Mouse (Mus musculus): Measurements from ENCODE around the gene Stub1.

Gene Stub1

GRCm38 (mm10) chr17:25818851-25819780, 14.1 kb downstream of the Stub1 start:
- no peak for DNase-seq

GRCm38 (mm10) chr17:25817662-25818061, 15.5 kb downstream of the Stub1 start:
- DNase-seq = no peak

GRCm38 (mm10) chr17:25813471-25813870, 19.7 kb downstream of the Stub1 start:
- DNase-seq = peak; percentile 72 to 73

GRCm38 (mm10) chr17:25810890-25811289, 22.3 kb downstream of the Stub1 start:
- DNase-seq = peak in 1 of 2 experiments; percentile 24

- DNase-seq = peak; percentile 82 to 84
These were observed 23.4 kb downstream of the Stub1 start for GRCm38 (mm10) chr17:25809606-25810340.

- DNase-seq = peak; percentile 96 to 97
These were observed 24.2 kb downstream of the Stub1 start, which contains the start of gene Fbxl16 for GRCm38 (mm10) chr17:25808789-25809605. Gene Fbxl16, plus strand, starts transcription at chr17:25809085.

GRCm38 (mm10) chr17:25808028-25808427, 25.2 kb downstream of the Stub1 start:
- peak in 1 of 2 experiments; percentile 26 for DNase-seq

GRCm38 (mm10) chr17:25807452-25807851, 25.8 kb downstream of the Stub1 start:
- peak in 1 of 2 experiments; percentile 38 for DNase-seq

- DNase-seq = no peak
These were observed 26.7 kb downstream of the Stub1 start for GRCm38 (mm10) chr17:25806507-25806906.

GRCm38 (mm10) chr17:25802825-25803517, 30.2 kb downstream of the Stub1 start:
- peak; percentile 80 to 81 for DNase-seq

GRCm38 (mm10) chr17:25801029-25801428, 32.2 kb downstream of the Stub1 start:
- peak; percentile 82 to 85 for DNase-seq

- peak; percentile 86 to 93 for DNase-seq
These were observed 36.2 kb downstream of the Stub1 start, which contains the start of gene Metrn for GRCm38 (mm10) chr17:25796951-25797369. Gene Metrn, minus strand, starts transcription at chr17:25797136.

GRCm38 (mm10) chr17:25796211-25796771, 36.9 kb downstream of the Stub1 start:
- peak in 1 of 2 experiments; percentile 60 for DNase-seq

GRCm38 (mm10) chr17:25795609-25796092, 37.6 kb downstream of the Stub1 start, which contains the start of gene AC134908.4:
Gene AC134908.4, minus strand, starts transcription at chr17:25795659.
- peak in 1 of 2 experiments; percentile 67 for DNase-seq

GRCm38 (mm10) chr17:25794998-25795397, 38.2 kb downstream of the Stub1 start:
- DNase-seq = no peak

- peak in 1 of 2 experiments; percentile 51 for DNase-seq
These were observed 39.0 kb downstream of the Stub1 start for GRCm38 (mm10) chr17:25794197-25794596.

GRCm38 (mm10) chr17:25792615-25793014, 40.6 kb downstream of the Stub1 start, which contains the start of gene Fam173a:
Gene Fam173a, minus strand, starts transcription at chr17:25792901.
- peak; percentile 75 to 77 for DNase-seq

GRCm38 (mm10) chr17:25791843-25792527, 41.2 kb downstream of the Stub1 start:
- DNase-seq = peak; percentile 92 to 94

- DNase-seq = peak in 1 of 2 experiments; percentile 44
These were observed 41.8 kb downstream of the Stub1 start for GRCm38 (mm10) chr17:25791320-25791842.
